Mouse (Mus musculus): ENCODE measurements around the gene Pik3r1. TPM values are rescaled to one million over a fixed set of nuclear protein-coding genes. Genes with fewer than 3 reads are reported as not detected.

Pik3r1 gene
- polyA plus RNA-seq, 1 experiment = 25.9 TPM

GRCm38 (mm10) chr13:101768630-101768991 lies 594 bp upstream of the Pik3r1 start:
- Histone ChIP-seq H3K4me3 (replicated peaks; ENCODE audit: extremely low read depth, low read depth, low read length) (peak overlapping the region; percentile 72), H3K4me1 (ENCODE audit: control insufficient read depth, insufficient read depth, low read length) (peaks cover 15% of the 10 kb centered on the region)
- TF ChIP-seq POLR2A (IDR thresholded peaks at IDR 0.05; ENCODE audit: borderline replicate concordance, extremely low read depth, low read depth, low read length) (no peak; the same call in 1 of the 2 replicates), CTCF (IDR thresholded peaks at IDR 0.05; ENCODE audit: insufficient read depth, low read length) (no peak)
- peak; percentile 81 for DNase-seq
- WGBS = 2% methylated on average over 17 of the region's 17 CpGs

- no peak for DNase-seq
- WGBS = under 1% methylated on average over 60 of the region's 60 CpGs
- peaks cover 22% of the 10 kb centered on the region for H3K4me1 ChIP-seq (ENCODE audit: control insufficient read depth, insufficient read depth, low read length)
- TF ChIP-seq POLR2A (IDR thresholded peaks at IDR 0.05; ENCODE audit: borderline replicate concordance, extremely low read depth, low read depth, low read length) (no peak; the same call in 1 of the 2 replicates), CTCF (IDR thresholded peaks at IDR 0.05; ENCODE audit: insufficient read depth, low read length) (no peak)
- H3K4me3 ChIP-seq (replicated peaks; ENCODE audit: extremely low read depth, low read depth, low read length) = peak overlapping the region; percentile 96
Observed at GRCm38 (mm10) chr13:101767013-101767808, 806 bp downstream of the Pik3r1 start.

GRCm38 (mm10) chr13:101766605-101767012 lies 1.4 kb downstream of the Pik3r1 start:
- peaks cover 25% of the 10 kb centered on the region for H3K4me1 ChIP-seq (ENCODE audit: control insufficient read depth, insufficient read depth, low read length)
- no peak for TF ChIP-seq CTCF (IDR thresholded peaks at IDR 0.05; ENCODE audit: insufficient read depth, low read length)
- no peak for TF ChIP-seq POLR2A (IDR thresholded peaks at IDR 0.05; ENCODE audit: borderline replicate concordance, extremely low read depth, low read depth, low read length)
- H3K4me3 ChIP-seq (replicated peaks; ENCODE audit: extremely low read depth, low read depth, low read length) = peak overlapping the region; percentile 96
- 0% methylated on average over 5 of the region's 5 CpGs for WGBS
- DNase-seq = no peak

GRCm38 (mm10) chr13:101765976-101766375 lies 2.0 kb downstream of the Pik3r1 start:
- WGBS = 2% methylated on average over 3 of the region's 3 CpGs
- H3K4me1 ChIP-seq (ENCODE audit: control insufficient read depth, insufficient read depth, low read length) = peaks cover 31% of the 10 kb centered on the region
- H3K4me3 ChIP-seq (replicated peaks; ENCODE audit: extremely low read depth, low read depth, low read length) = peak overlapping the region; percentile 96
- no peak for DNase-seq
- no peak for TF ChIP-seq POLR2A (IDR thresholded peaks at IDR 0.05; ENCODE audit: borderline replicate concordance, extremely low read depth, low read depth, low read length)
- no peak for TF ChIP-seq CTCF (IDR thresholded peaks at IDR 0.05; ENCODE audit: insufficient read depth, low read length)

GRCm38 (mm10) chr13:101764111-101764510 lies 3.9 kb downstream of the Pik3r1 start:
- Histone ChIP-seq H3K4me3 (replicated peaks; ENCODE audit: extremely low read depth, low read depth, low read length) (peak overlapping the region; percentile 20), H3K4me1 (ENCODE audit: control insufficient read depth, insufficient read depth, low read length) (peaks cover 40% of the 10 kb centered on the region)
- TF ChIP-seq CTCF (IDR thresholded peaks at IDR 0.05; ENCODE audit: insufficient read depth, low read length) (no peak), POLR2A (IDR thresholded peaks at IDR 0.05; ENCODE audit: borderline replicate concordance, extremely low read depth, low read depth, low read length) (no peak)
- DNase-seq = no peak
- WGBS = 48% methylated on average over 5 of the region's 5 CpGs

- peaks cover 43% of the 10 kb centered on the region for H3K4me1 ChIP-seq (ENCODE audit: control insufficient read depth, insufficient read depth, low read length)
- no peak for DNase-seq
- TF ChIP-seq POLR2A (IDR thresholded peaks at IDR 0.05; ENCODE audit: borderline replicate concordance, extremely low read depth, low read depth, low read length) (no peak), CTCF (IDR thresholded peaks at IDR 0.05; ENCODE audit: insufficient read depth, low read length) (no peak)
- WGBS = 51% methylated on average over 9 of the region's 9 CpGs
- H3K4me3 ChIP-seq (replicated peaks; ENCODE audit: extremely low read depth, low read depth, low read length) = peak overlapping the region; percentile 20
Observed at GRCm38 (mm10) chr13:101763676-101764075, 4.3 kb downstream of the Pik3r1 start.

DNA sequence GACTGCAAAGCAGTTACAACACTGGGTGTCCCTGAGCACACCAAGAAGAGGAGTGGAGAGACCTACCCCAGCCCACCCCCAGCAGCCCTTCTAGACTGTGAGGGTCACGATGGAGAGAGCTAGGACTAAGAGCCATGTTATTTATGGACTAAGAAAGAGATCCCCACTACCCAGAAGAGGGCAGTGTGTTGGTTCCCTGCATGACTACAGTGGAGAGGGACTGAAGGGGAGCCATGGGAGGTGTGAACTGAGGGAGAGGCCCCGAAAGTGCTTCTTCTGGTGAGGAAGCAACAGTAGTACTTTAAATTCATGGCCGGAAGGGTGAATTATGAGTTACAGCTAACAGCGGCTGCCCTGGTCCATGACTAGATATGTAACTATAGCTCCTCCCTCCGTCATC lies 4.9 kb downstream of the Pik3r1 start:
- no peak overlapping the region for H3K4me3 ChIP-seq (replicated peaks; ENCODE audit: extremely low read depth, low read depth, low read length)

GRCm38 (mm10) chr13:101761617-101762016 lies 6.4 kb downstream of the Pik3r1 start:
- peaks cover 55% of the 10 kb centered on the region for H3K4me1 ChIP-seq (ENCODE audit: control insufficient read depth, insufficient read depth, low read length)
- 42% methylated on average over 5 of the region's 5 CpGs for WGBS
- H3K4me3 ChIP-seq (replicated peaks; ENCODE audit: extremely low read depth, low read depth, low read length) = no peak overlapping the region
- no peak for TF ChIP-seq POLR2A (IDR thresholded peaks at IDR 0.05; ENCODE audit: borderline replicate concordance, extremely low read depth, low read depth, low read length)
- no peak for TF ChIP-seq CTCF (IDR thresholded peaks at IDR 0.05; ENCODE audit: insufficient read depth, low read length)
- DNase-seq = no peak

More for the DNA sequence above, 4.9 kb downstream of the Pik3r1 start:
- WGBS = 68% methylated on average over 5 of the region's 5 CpGs
- H3K4me1 ChIP-seq (ENCODE audit: control insufficient read depth, insufficient read depth, low read length) = peaks cover 48% of the 10 kb centered on the region
- no peak for DNase-seq
- TF ChIP-seq CTCF (IDR thresholded peaks at IDR 0.05; ENCODE audit: insufficient read depth, low read length) (no peak), POLR2A (IDR thresholded peaks at IDR 0.05; ENCODE audit: borderline replicate concordance, extremely low read depth, low read depth, low read length) (no peak)

DNA sequence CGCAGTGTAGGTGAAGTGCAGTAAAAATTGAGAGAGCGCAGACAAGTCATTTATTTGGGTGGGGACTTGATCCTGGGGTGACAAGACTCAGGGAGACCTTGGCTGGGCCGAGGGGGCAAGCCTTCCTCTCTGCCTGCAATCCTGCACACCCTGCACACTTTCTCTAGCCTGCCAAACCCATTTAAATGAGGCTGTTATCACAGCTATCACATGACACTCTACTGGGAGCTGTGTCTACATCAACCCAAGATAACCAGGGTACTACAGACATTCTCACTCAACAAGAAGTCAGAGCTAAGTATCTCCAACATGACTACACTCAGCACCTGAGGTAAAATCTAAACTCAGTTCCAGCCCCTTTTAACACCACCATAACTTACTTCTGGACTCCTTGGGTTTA lies 7.1 kb downstream of the Pik3r1 start:
- H3K4me1 ChIP-seq (ENCODE audit: control insufficient read depth, insufficient read depth, low read length) = peaks cover 51% of the 10 kb centered on the region
- H3K4me3 ChIP-seq (replicated peaks; ENCODE audit: extremely low read depth, low read depth, low read length) = no peak overlapping the region
- DNase-seq = no peak
- 54% methylated on average over 3 of the region's 3 CpGs for WGBS
- TF ChIP-seq CTCF (IDR thresholded peaks at IDR 0.05; ENCODE audit: insufficient read depth, low read length) (no peak), POLR2A (IDR thresholded peaks at IDR 0.05; ENCODE audit: borderline replicate concordance, extremely low read depth, low read depth, low read length) (no peak)
